Mouse (Mus musculus): ENCODE results near the gene Ccr9.

- peak; percentile 59 for TF ChIP-seq CTCF (IDR thresholded peaks at IDR 0.05; ENCODE audit: low read depth)
- no peak for TF ChIP-seq EP300 (optimal IDR thresholded peaks at IDR 0.05)
Observed at GRCm38 (mm10) chr9:123709226-123709625, 31.0 kb downstream of the Ccr9 start.

All from stomach, postnatal 0 days (tissue).